Mouse (Mus musculus) intestine, postnatal 0 days (tissue): ENCODE measurements around the gene Ap1m2. TPM values are rescaled to one million over a fixed set of nuclear protein-coding genes. Genes with fewer than 3 reads are reported as not detected.

ENCODE experiments used
- ATAC-seq: fragments of 200-750 bp; cut with Nextera tagmentation; 2 replicates; pipeline ENCODE4 v1.8.0; 2017; ENCODE audit warnings: mild to moderate bottlenecking, moderate TSS enrichment, moderate library complexity
- H3K27ac ChIP-seq: fragments of 300-500 bp; sonication (generic); 2 replicates; pipeline ENCODE4 v1.5.1; 2014; ENCODE audit warnings: mild to moderate bottlenecking, low read depth, low read length, moderate library complexity
- H3K27me3 ChIP-seq: fragments of 300-500 bp; sonication (generic); replicated peaks from 2 replicates; pipeline ENCODE4 v1.6.1; 2014; ENCODE audit warnings: low read length, mixed read lengths; ENCODE audit not compliant: control insufficient read depth, insufficient read depth
- H3K36me3 ChIP-seq: fragments of 300-500 bp; sonication (generic); 2 replicates; pipeline ENCODE4 v1.6.1; 2014; ENCODE audit warnings: mild to moderate bottlenecking, moderate library complexity; ENCODE audit not compliant: control insufficient read depth, insufficient read depth
- H3K4me1 ChIP-seq: fragments of 300-500 bp; sonication (generic); replicated peaks from 2 replicates; pipeline ENCODE4 v1.6.1; 2014; ENCODE audit warnings: antibody characterized with exemption, low read length, mixed read lengths; ENCODE audit not compliant: control insufficient read depth, insufficient read depth
- H3K4me2 ChIP-seq: fragments of 300-500 bp; sonication (generic); replicated peaks from 2 replicates; pipeline ENCODE4 v1.6.1; 2014; ENCODE audit warnings: low read depth, mild to moderate bottlenecking, moderate library complexity
- H3K4me3 ChIP-seq: fragments of 300-500 bp; sonication (generic); 2 replicates; pipeline ENCODE4 v1.5.1; 2014; ENCODE audit warnings: low read depth, low read length
- H3K9ac ChIP-seq: fragments of 300-500 bp; sonication (generic); 2 replicates; pipeline ENCODE4 v1.6.1; 2014; ENCODE audit warnings: mild to moderate bottlenecking, low read depth, low read length
- H3K9me3 ChIP-seq: fragments of 300-500 bp; sonication (generic); 2 replicates; pipeline ENCODE4 v1.6.1; 2016; ENCODE audit warnings: mixed run types; ENCODE audit not compliant: control insufficient read depth
- CTCF ChIP-seq: sonication (generic); IDR thresholded peaks from 2 replicates; pipeline ENCODE4 v1.5.1; 2016; ENCODE audit warnings: low read depth, mild to moderate bottlenecking, control low read depth, antibody characterized with exemption, moderate library complexity
- WGBS: fragments of 180-500 bp; shearing (Covaris S2); extraction: QIAGEN DNeasy Blood & Tissue Kit; methylation state at CpG from one replicate; pipeline ENCODE4 v1.1.7; 2014; 5-methylcytosine and 5-hydroxymethylcytosine counted together
- polyA plus RNA-seq: library from polyadenylated mRNA; unstranded; fragments of >200 nt; fragmentation: Nextera tagmentation; extraction: Ambion mirVana; gene quantifications from 2 replicates; pipeline ENCODE4 v1.2.1, GENCODE M21; 2015

Gene Ap1m2
- polyA plus RNA-seq, 1 experiment from 2014 or later: 192 TPM

DNA sequence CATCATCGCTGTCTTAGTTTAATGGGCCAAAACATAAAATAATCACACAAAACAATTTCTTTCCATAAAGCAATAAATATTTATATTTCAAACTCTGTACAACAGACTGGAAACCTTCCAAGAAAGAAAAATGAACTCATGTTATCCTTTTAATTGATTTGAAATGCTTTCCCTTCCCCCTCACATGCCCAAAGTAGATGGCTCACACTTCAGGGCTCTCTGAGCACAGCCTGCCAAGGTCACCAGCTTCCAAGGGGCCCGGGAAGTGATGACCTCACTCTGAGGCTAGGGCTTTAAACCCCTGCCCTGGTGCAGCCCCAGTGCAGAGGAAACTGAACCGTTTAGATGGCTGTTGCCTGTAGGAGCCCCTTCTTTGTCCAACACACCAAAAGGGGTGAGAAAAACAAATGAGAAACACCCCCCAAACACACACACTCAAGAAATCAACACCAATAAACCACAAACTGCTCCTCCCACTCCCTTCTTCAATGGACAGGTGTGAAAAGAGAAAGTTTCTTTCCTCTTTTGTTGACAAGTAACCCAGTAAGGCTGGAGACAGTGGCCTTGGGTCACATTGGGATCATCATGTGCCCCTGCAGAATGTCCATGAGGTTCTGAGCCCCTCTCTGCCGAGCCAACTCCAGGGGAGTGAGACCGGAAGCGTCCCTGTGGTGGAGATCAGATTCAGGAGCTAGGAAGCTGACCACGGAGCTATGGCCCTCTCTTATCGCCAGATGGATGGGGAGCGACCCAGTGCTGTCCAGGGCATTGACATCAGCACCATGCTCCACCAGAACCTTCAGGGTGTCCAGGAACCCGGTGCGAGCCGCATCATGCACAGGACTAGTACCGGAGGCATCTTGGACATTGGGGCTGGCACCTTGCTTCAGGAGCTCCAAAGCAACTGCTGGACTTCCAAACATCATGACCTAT is 23.5 kb downstream of the Ap1m2 start:
- H3K9me3 ChIP-seq: no peaks in the 10 kb centered on the region
- H3K27ac ChIP-seq: peak overlapping the region; percentile 87
- peaks cover 4% of the 10 kb centered on the region; the same call in 1 of the 2 replicates for H3K36me3 ChIP-seq
- 69% methylated on average over 13 of the region's 13 CpGs for WGBS
- ATAC-seq: no peak
- no peak for TF ChIP-seq CTCF
- peaks cover 15% of the 10 kb centered on the region; the same call in 1 of the 2 replicates for H3K4me1 ChIP-seq
- H3K27me3 ChIP-seq: no peaks in the 10 kb centered on the region
- H3K4me3 ChIP-seq: peak overlapping the region; percentile 76
- peak overlapping the region; percentile 82 for H3K4me2 ChIP-seq
- peak overlapping the region; percentile 45; the same call in 1 of the 2 replicates for H3K9ac ChIP-seq

DNA sequence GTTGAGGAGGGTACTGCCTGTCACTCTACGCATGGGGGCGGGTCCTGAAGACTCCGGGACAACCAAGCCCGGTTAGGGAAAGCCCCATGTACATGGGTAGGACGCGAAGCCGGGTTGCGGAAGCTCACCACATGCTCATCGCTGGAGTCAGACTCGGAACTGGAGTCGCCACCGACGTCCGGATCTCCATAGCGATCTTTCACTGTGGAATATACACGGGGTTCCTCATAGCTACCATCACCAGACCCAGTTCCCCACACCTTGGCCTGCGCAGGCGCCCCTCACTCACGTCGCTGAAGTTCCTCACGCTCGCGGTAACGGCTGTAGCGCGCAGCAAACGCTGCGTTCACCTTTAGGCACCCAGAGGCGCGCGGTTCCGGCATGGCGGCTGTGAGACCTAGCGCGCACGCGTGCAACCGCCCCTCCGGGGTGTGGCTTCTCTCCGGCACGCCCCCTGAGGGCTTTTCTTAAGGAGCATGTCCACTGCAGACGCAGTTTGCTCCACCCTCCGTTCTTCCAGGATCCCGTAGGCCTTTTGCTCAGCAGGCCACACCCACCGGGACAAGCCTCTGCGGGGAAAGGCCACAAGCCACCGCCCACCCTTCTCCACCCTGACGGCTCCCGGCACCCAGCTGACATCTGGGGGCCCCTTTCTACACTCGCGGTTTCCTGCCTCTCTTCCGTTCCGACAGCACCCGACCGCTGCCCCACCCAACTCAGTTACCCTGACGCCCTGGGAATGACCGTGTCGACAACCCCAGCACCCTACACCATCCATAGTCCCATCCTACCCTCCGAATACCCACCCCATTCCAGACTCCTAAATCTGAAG is 24.4 kb downstream of the Ap1m2 start, which contains the start of gene Kri1:
Gene Kri1, minus strand, starts transcription at position 399 of the 832 bp plus-strand sequence.
- peaks cover 8% of the 10 kb centered on the region; the same call in 1 of the 2 replicates for H3K36me3 ChIP-seq
- peak within 1 kb of the TSS; percentile 82 for H3K4me2 ChIP-seq
- TF ChIP-seq CTCF: peak; percentile 27; the same call in 1 of the 2 replicates
- H3K4me1 ChIP-seq: peaks cover 15% of the 10 kb centered on the region; the same call in 1 of the 2 replicates
- ATAC-seq: peak; percentile 71
- under 1% methylated on average over 59 of the region's 59 CpGs for WGBS
- H3K27ac ChIP-seq: peak within 1 kb of the TSS; percentile 87
- no peaks in the 10 kb centered on the region for H3K27me3 ChIP-seq
- H3K9me3 ChIP-seq: no peaks in the 10 kb centered on the region
- peak within 1 kb of the TSS; percentile 76 for H3K4me3 ChIP-seq
- H3K9ac ChIP-seq: peak within 1 kb of the TSS; percentile 73

DNA sequence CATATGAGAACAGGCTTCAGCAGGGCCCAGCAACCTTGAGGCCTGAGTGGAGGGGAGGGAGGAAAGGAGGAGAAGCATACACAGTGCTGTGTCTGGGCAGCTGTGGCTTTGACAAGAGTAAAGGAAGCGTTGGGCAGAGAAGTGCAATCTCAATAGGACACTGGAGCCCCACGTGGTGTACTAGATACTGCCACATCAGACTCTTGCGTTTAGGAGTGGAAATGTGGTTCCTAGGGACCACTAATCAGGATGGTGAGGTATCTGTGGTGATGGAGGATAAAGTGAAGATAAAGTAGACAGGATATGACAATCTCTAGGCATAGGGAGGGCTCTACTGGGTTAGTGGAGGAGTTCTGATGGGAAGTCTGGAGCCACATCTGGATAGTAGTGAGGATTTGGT is 25.4 kb downstream of the Ap1m2 start:
- H3K9ac ChIP-seq: no peak overlapping the region

DNA sequence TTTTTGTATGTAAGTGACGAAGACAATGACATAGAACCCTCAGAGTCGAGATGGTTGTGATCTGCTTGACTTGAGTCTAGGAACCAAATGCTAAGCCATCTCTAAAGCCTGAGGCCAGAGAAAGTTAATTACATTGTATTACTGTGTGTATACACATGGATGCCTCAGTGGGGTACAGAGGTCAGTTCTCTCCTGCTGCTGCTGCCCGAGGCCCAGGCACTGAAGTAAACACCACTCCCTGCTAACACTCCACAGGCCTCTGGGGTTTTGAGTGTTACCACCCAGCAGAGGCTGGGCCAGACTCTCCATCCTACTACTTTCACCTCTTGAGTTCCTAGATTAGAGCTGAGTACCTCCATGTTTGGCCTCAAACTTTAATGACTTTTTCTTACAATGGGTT is 28.1 kb downstream of the Ap1m2 start:
- Histone ChIP-seq H3K4me1 (peaks cover 11% of the 10 kb centered on the region; the same call in 1 of the 2 replicates), H3K9me3 (no peaks in the 10 kb centered on the region), H3K4me3 (no peak overlapping the region), H3K9ac (no peak overlapping the region), H3K27ac (peak overlapping the region; percentile 31), H3K4me2 (no peak overlapping the region), H3K27me3 (no peaks in the 10 kb centered on the region), H3K36me3 (peaks cover 41% of the 10 kb centered on the region)
- peak; percentile 23; the same call in 1 of the 2 replicates for ATAC-seq
- TF ChIP-seq CTCF: no peak
- 46% methylated on average over 3 of the region's 3 CpGs for WGBS

More for the DNA sequence above, 25.4 kb downstream of the Ap1m2 start:
- peaks cover 15% of the 10 kb centered on the region for H3K36me3 ChIP-seq
- 49% methylated on average over 3 of the region's 3 CpGs for WGBS
- ATAC-seq: no peak
- peak overlapping the region; percentile 82 for H3K4me2 ChIP-seq
- H3K27me3 ChIP-seq: no peaks in the 10 kb centered on the region
- peaks cover 15% of the 10 kb centered on the region; the same call in 1 of the 2 replicates for H3K4me1 ChIP-seq
- peak overlapping the region; percentile 76 for H3K4me3 ChIP-seq
- no peak overlapping the region for H3K27ac ChIP-seq
- no peak for TF ChIP-seq CTCF
- H3K9me3 ChIP-seq: no peaks in the 10 kb centered on the region

DNA sequence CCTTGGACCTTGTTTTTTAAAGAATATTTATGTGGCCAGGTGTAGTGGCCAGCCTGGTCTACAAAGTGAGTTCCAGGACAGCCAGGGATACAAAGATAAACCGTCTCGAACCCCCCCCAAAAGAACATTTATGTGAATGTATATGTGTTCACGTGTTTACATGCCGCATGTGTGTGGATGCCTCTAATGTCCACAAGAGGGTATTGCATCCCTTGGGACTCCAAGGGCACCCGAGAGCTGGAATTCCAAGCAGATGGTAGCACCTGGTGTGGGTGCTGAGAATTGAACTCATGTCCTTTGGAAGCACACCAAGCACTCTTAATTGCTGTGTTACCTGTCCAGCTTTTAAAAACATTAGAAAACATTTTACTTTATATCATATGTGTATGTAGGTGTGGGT is 28.5 kb downstream of the Ap1m2 start:
- Histone ChIP-seq H3K36me3 (peaks cover 45% of the 10 kb centered on the region), H3K4me3 (no peak overlapping the region)
- no peak for ATAC-seq

More for the DNA sequence above, 28.5 kb downstream of the Ap1m2 start:
- Histone ChIP-seq H3K9ac (no peak overlapping the region), H3K4me1 (peaks cover 8% of the 10 kb centered on the region; the same call in 1 of the 2 replicates), H3K27ac (peak overlapping the region; percentile 15; the same call in 1 of the 2 replicates), H3K27me3 (no peaks in the 10 kb centered on the region), H3K9me3 (no peaks in the 10 kb centered on the region), H3K4me2 (no peak overlapping the region)
- 84% methylated on average over 5 of the region's 5 CpGs for WGBS
- TF ChIP-seq CTCF: peak; percentile 57
